Mouse (Mus musculus) E14TG2a.4 (cell line): ENCODE results near the gene Ehd1.

Experiments used
- CTCF ChIP-seq: conservative IDR thresholded peaks from 2 replicates; pipeline ENCODE4 v1.5.1; 2014; ENCODE audit warnings: low read length
- NANOG ChIP-seq: IDR thresholded peaks from 2 replicates; pipeline ENCODE4 v1.6.1; 2014; ENCODE audit warnings: borderline replicate concordance, low read length, mixed read lengths
- POU5F1 ChIP-seq: IDR thresholded peaks from 2 replicates; pipeline ENCODE4 v1.6.1; 2014; ENCODE audit warnings: low read length, borderline replicate concordance

- TF ChIP-seq CTCF (peak; percentile 28), NANOG (no peak), POU5F1 (no peak)
Observed at GRCm38 (mm10) chr19:6265727-6266182, 10.8 kb upstream of the Ehd1 start.
